Mouse (Mus musculus) megakaryocyte, embryonic 14.5 days (primary cell): ENCODE results near the gene Pcgf2.

Source experiments
- FLI1 ChIP-seq: IDR thresholded peaks from 2 replicates; pipeline ENCODE4 v1.6.1; 2012; ENCODE audit warnings: low read length, inconsistent platforms, mixed read lengths
- GATA1 ChIP-seq: IDR thresholded peaks from 3 replicates; pipeline ENCODE4 v1.6.1; 2012; ENCODE audit warnings: mixed read lengths, low read length, inconsistent platforms, borderline replicate concordance

DNA sequence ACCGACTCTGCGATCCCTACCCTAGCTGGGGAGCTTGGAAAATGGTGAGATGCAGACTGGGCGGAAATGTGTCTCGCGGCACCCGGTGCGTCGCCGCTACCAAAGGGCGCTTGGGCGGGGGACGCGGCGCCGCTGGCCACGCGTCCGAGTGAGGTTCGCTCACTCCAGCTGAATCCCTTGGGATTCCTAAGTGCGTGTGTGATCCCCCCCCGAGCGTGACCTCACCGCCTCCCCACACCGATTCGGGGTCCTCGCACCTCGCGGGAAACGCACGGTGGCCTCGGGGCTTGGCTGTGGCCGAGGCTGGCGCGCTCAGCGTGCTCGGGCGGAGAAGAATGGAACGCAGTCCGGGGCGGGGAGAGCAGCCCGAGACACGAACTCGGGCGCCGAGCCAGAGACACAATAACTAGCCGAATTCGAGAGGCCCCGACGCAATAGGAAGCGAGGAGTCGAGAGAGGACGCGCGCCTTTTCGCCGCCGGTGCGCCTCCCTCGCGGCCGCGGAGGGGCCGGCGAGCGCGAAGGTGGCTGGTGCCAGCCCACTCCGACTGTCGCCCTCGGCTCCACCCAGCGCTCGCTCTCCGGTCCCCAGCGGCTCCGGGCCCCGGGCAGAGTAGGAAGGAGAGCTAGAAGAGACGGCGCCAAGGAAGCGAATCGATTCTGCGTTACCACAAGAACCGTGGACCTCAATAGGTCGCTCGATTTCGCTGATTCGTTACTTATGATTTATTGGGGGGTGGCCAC lies at the start of gene Pcgf2:
- TF ChIP-seq GATA1 (no peak), FLI1 (no peak)
